Mouse (Mus musculus) hindbrain, embryonic 11.5 days (tissue): ENCODE measurements at regions not wholly inside any gene's neighbourhood (a gene's known extent, or its start where the extent isn't known, plus 50 kb on each side); places are given as distances from the start of the nearest gene placed in this dataset.

Experiments
- ATAC-seq: fragments of 200-750 bp; cut with Nextera tagmentation; 2 replicates; pipeline ENCODE4 v1.8.0; 2017; ENCODE audit warnings: mild to moderate bottlenecking, moderate TSS enrichment, moderate library complexity; ENCODE audit not compliant: low FRiP score
- DNase-seq: peaks from one replicate; pipeline ENCODE4 v3.0.0-alpha.2; 2015; ENCODE audit warnings: low spot score
- H3K27ac ChIP-seq: fragments of 300-500 bp; sonication (generic); 2 replicates; pipeline ENCODE4 v1.5.1; 2014; ENCODE audit warnings: mild to moderate bottlenecking, low read depth, low read length
- H3K27me3 ChIP-seq: fragments of 300-500 bp; sonication (generic); 2 replicates; pipeline ENCODE4 v1.6.1; 2014; ENCODE audit warnings: mild to moderate bottlenecking, low read length, moderate library complexity, mixed read lengths; ENCODE audit not compliant: control insufficient read depth, insufficient read depth
- H3K36me3 ChIP-seq: fragments of 300-500 bp; sonication (generic); 2 replicates; pipeline ENCODE4 v1.6.1; 2014; ENCODE audit warnings: mild to moderate bottlenecking, low read length, moderate library complexity, mixed read lengths; ENCODE audit not compliant: control insufficient read depth, insufficient read depth
- H3K4me1 ChIP-seq: fragments of 300-500 bp; sonication (generic); replicated peaks from 2 replicates; pipeline ENCODE4 v1.6.1; 2014; ENCODE audit warnings: low read length, mixed read lengths; ENCODE audit not compliant: control insufficient read depth, insufficient read depth
- H3K4me2 ChIP-seq: fragments of 300-500 bp; sonication (generic); replicated peaks from 2 replicates; pipeline ENCODE4 v1.6.1; 2014; ENCODE audit warnings: mild to moderate bottlenecking, low read depth, low read length
- H3K4me3 ChIP-seq: fragments of 300-500 bp; sonication (generic); 2 replicates; pipeline ENCODE4 v1.5.1; 2014; ENCODE audit warnings: low read depth, low read length
- H3K9ac ChIP-seq: fragments of 300-500 bp; sonication (generic); 2 replicates; pipeline ENCODE4 v1.6.1; 2014; ENCODE audit warnings: low read depth, low read length
- H3K9me3 ChIP-seq: fragments of 300-500 bp; sonication (generic); 2 replicates; pipeline ENCODE4 v1.6.1; 2016; ENCODE audit warnings: low read length; ENCODE audit not compliant: control insufficient read depth
- WGBS: fragments of 180-500 bp; shearing (Covaris S2); extraction: QIAGEN DNeasy Blood & Tissue Kit; methylation state at CpG from one replicate; pipeline ENCODE4 v1.1.7; 2014; 5-methylcytosine and 5-hydroxymethylcytosine counted together

- no peak for ATAC-seq
- H3K27me3 ChIP-seq: no peaks in the 10 kb centered on the region
- H3K4me2 ChIP-seq: no peak overlapping the region
- H3K9me3 ChIP-seq: no peaks in the 10 kb centered on the region
- no peaks in the 10 kb centered on the region for H3K36me3 ChIP-seq
- WGBS: 74% methylated on average over 3 of the region's 3 CpGs
- H3K27ac ChIP-seq: no peak overlapping the region
- no peak overlapping the region for H3K9ac ChIP-seq
- no peaks in the 10 kb centered on the region for H3K4me1 ChIP-seq
- no peak overlapping the region for H3K4me3 ChIP-seq
- DNase-seq: no peak
These were observed 228.7 kb downstream of the Gm5426 start for GRCm38 (mm10) chr10:96365101-96365500.

- ATAC-seq: no peak
- WGBS: 97% methylated on average over 2 of the region's 2 CpGs
- H3K9ac ChIP-seq: no peak overlapping the region
These were observed 230.5 kb downstream of the Gm5426 start for GRCm38 (mm10) chr10:96366871-96367270.

GRCm38 (mm10) chr10:96370547-96371320 is 234.3 kb downstream of the Gm5426 start:
- Histone ChIP-seq H3K9me3 (no peaks in the 10 kb centered on the region), H3K27me3 (no peaks in the 10 kb centered on the region), H3K27ac (no peak overlapping the region), H3K9ac (no peak overlapping the region), H3K4me2 (no peak overlapping the region), H3K4me3 (no peak overlapping the region), H3K36me3 (no peaks in the 10 kb centered on the region), H3K4me1 (no peaks in the 10 kb centered on the region)
- no peak for ATAC-seq
- 80% methylated on average over 21 of the region's 21 CpGs for WGBS
- DNase-seq: no peak

More at GRCm38 (mm10) chr10:96366871-96367270, 230.5 kb downstream of the Gm5426 start:
- DNase-seq: no peak
- Histone ChIP-seq H3K27ac (no peak overlapping the region), H3K4me1 (no peaks in the 10 kb centered on the region), H3K4me3 (no peak overlapping the region), H3K4me2 (no peak overlapping the region), H3K27me3 (no peaks in the 10 kb centered on the region), H3K36me3 (no peaks in the 10 kb centered on the region), H3K9me3 (no peaks in the 10 kb centered on the region)

GRCm38 (mm10) chr10:96371321-96371653 is 234.9 kb downstream of the Gm5426 start:
- ATAC-seq (no peak), DNase-seq (no peak)
- Histone ChIP-seq H3K9me3 (no peaks in the 10 kb centered on the region), H3K27me3 (no peaks in the 10 kb centered on the region), H3K27ac (no peak overlapping the region), H3K36me3 (no peaks in the 10 kb centered on the region), H3K9ac (no peak overlapping the region), H3K4me3 (no peak overlapping the region), H3K4me1 (no peaks in the 10 kb centered on the region), H3K4me2 (no peak overlapping the region)
- WGBS: 85% methylated on average over 14 of the region's 14 CpGs

GRCm38 (mm10) chr10:96372616-96373346 is 236.4 kb downstream of the Gm5426 start:
- Histone ChIP-seq H3K36me3 (no peaks in the 10 kb centered on the region), H3K27me3 (no peaks in the 10 kb centered on the region), H3K27ac (no peak overlapping the region), H3K4me2 (no peak overlapping the region), H3K4me1 (no peaks in the 10 kb centered on the region), H3K9me3 (no peaks in the 10 kb centered on the region), H3K4me3 (no peak overlapping the region), H3K9ac (no peak overlapping the region)
- 72% methylated on average over 11 of the region's 11 CpGs for WGBS
- no peak for DNase-seq
- ATAC-seq: no peak

- ATAC-seq: no peak
These were observed 237.1 kb downstream of the Gm5426 start for GRCm38 (mm10) chr10:96373481-96373880.

GRCm38 (mm10) chr10:96374293-96375069 is 238.1 kb downstream of the Gm5426 start:
- Histone ChIP-seq H3K4me3 (no peak overlapping the region), H3K4me2 (no peak overlapping the region), H3K27ac (no peak overlapping the region), H3K36me3 (no peaks in the 10 kb centered on the region), H3K27me3 (no peaks in the 10 kb centered on the region), H3K9ac (no peak overlapping the region), H3K9me3 (no peaks in the 10 kb centered on the region), H3K4me1 (no peaks in the 10 kb centered on the region)
- ATAC-seq (no peak), DNase-seq (no peak)
- WGBS: 81% methylated on average over 12 of the region's 12 CpGs

More at GRCm38 (mm10) chr10:96373481-96373880, 237.1 kb downstream of the Gm5426 start:
- Histone ChIP-seq H3K4me1 (no peaks in the 10 kb centered on the region), H3K27ac (no peak overlapping the region), H3K36me3 (no peaks in the 10 kb centered on the region), H3K9ac (no peak overlapping the region), H3K9me3 (no peaks in the 10 kb centered on the region), H3K4me3 (no peak overlapping the region), H3K4me2 (no peak overlapping the region), H3K27me3 (no peaks in the 10 kb centered on the region)
- DNase-seq: no peak
- WGBS: 58% methylated on average over 7 of the region's 7 CpGs

- ATAC-seq: no peak
- Histone ChIP-seq H3K36me3 (no peaks in the 10 kb centered on the region), H3K4me3 (no peak overlapping the region), H3K4me2 (no peak overlapping the region), H3K9ac (no peak overlapping the region), H3K9me3 (no peaks in the 10 kb centered on the region), H3K27me3 (no peaks in the 10 kb centered on the region), H3K27ac (no peak overlapping the region), H3K4me1 (no peaks in the 10 kb centered on the region)
- no peak for DNase-seq
- WGBS: 98% methylated on average over 3 of the region's 3 CpGs
These were observed 238.7 kb downstream of the Gm5426 start for GRCm38 (mm10) chr10:96375070-96375447.
